21 mouse cellular contexts compared by ENCODE assay signal in genomic region chr7:124914972-124915371, GRCm38 (mm10).
A peak's percentile ranks its signal among the peaks of the same experiment; 100 is the strongest.
DNase-seq lines count a peak whose midpoint lies in the region; ATAC-seq and TF ChIP-seq lines count a peak whose summit lies in the region.
"Had no signal": no experiment of that assay in that cellular context is flagged by ENCODE, and none has a peak within 500 bp of the region (broad histone marks: within the 10 kb centered on the region; RNA-seq: fewer than 3 reads in every experiment).

No protein-coding gene starts in this region.

- no peak overlapping the region for H3K9ac ChIP-seq in neural tube, embryonic 15.5 days (replicated peaks)
- no peak overlapping the region for H3K9ac ChIP-seq in neural tube, embryonic 13.5 days
- no peak overlapping the region for H3K9ac ChIP-seq in forebrain, postnatal 0 days
- H3K9ac ChIP-seq: forebrain, embryonic 13.5 days; heart, embryonic 13.5 days; hindbrain, embryonic 15.5 days had no signal

- no peaks in the 10 kb centered on the region for H3K36me3 ChIP-seq in neural tube, embryonic 15.5 days
- H3K36me3 ChIP-seq in neural tube, embryonic 13.5 days, result no peaks in the 10 kb centered on the region
- H3K36me3 ChIP-seq in forebrain, postnatal 0 days (ENCODE audit: insufficient read depth), result no peaks in the 10 kb centered on the region
- H3K36me3 ChIP-seq: embryonic facial prominence, embryonic 10.5 days; heart, embryonic 13.5 days; hindbrain, embryonic 15.5 days had no signal

- DNase-seq in neural tube, embryonic 10.5 days (ENCODE audit: extremely low spot score, low spot score), result peak; percentile 15
- peak; percentile 39 for DNase-seq in forelimb bud, embryonic 11.5 days (ENCODE audit: low read depth, low spot score)
- no peak for DNase-seq in forebrain, postnatal 0 days
- no peak for DNase-seq in lung, postnatal 10 days
- DNase-seq in cerebellum, postnatal 14 days, result no peak
- DNase-seq: adrenal gland, adult 2 months; adrenal gland, postnatal 25 days; cerebellum, adult 11 months; cerebellum, adult 9-10 months; cerebellum, postnatal 36 days; gastrocnemius, postnatal 10 days; heart, postnatal 36 days had no signal

- peaks cover 5% of the 10 kb centered on the region; the same call in 1 of the 2 replicates for H3K4me1 ChIP-seq in neural tube, embryonic 15.5 days
- H3K4me1 ChIP-seq in neural tube, embryonic 13.5 days (replicated peaks), result peaks cover 15% of the 10 kb centered on the region
- H3K4me1 ChIP-seq in forebrain, postnatal 0 days (ENCODE audit: insufficient read depth), result no peaks in the 10 kb centered on the region
- H3K4me1 ChIP-seq: embryonic facial prominence, embryonic 10.5 days; heart, embryonic 13.5 days; hindbrain, embryonic 15.5 days had no signal

- 0 out of 2 replicates have a peak, but pooled peaks cover 3% of the 10 kb centered on the region for H3K27me3 ChIP-seq in neural tube, embryonic 15.5 days (replicated peaks)
- no peaks in the 10 kb centered on the region for H3K27me3 ChIP-seq in neural tube, embryonic 13.5 days
- H3K27me3 ChIP-seq in forebrain, postnatal 0 days (ENCODE audit: insufficient read depth, low read length), result no peaks in the 10 kb centered on the region
- H3K27me3 ChIP-seq: forebrain, embryonic 13.5 days; heart, embryonic 13.5 days; hindbrain, embryonic 15.5 days; Patski had no signal

- no peak for TF ChIP-seq CTCF in forebrain, postnatal 0 days (IDR thresholded peaks at IDR 0.05; ENCODE audit: low read depth)

- H3K4me2 ChIP-seq in neural tube, embryonic 15.5 days, result no peak overlapping the region
- no peak overlapping the region for H3K4me2 ChIP-seq in neural tube, embryonic 13.5 days
- H3K4me2 ChIP-seq in forebrain, postnatal 0 days (ENCODE audit: low read depth), result no peak overlapping the region
- H3K4me2 ChIP-seq: forebrain, embryonic 13.5 days; heart, embryonic 13.5 days; hindbrain, embryonic 15.5 days had no signal

- H3K9me3 ChIP-seq in neural tube, embryonic 15.5 days (replicated peaks), result no peaks in the 10 kb centered on the region
- no peaks in the 10 kb centered on the region for H3K9me3 ChIP-seq in neural tube, embryonic 13.5 days
- H3K9me3 ChIP-seq in forebrain, postnatal 0 days (ENCODE audit: low read length), result no peaks in the 10 kb centered on the region
- H3K9me3 ChIP-seq: embryonic facial prominence, embryonic 10.5 days; forebrain, embryonic 13.5 days; hindbrain, embryonic 15.5 days had no signal

- no peak overlapping the region for H3K27ac ChIP-seq in neural tube, embryonic 15.5 days (replicated peaks)
- 0 out of 2 replicates have a peak overlapping the region, but pooled peaks have one; percentile 6 for H3K27ac ChIP-seq in neural tube, embryonic 13.5 days (replicated peaks)
- no peak overlapping the region for H3K27ac ChIP-seq in forebrain, postnatal 0 days (ENCODE audit: low read depth, low read length)
- H3K27ac ChIP-seq: embryonic facial prominence, embryonic 10.5 days; forebrain, embryonic 13.5 days; heart, embryonic 13.5 days; hindbrain, embryonic 15.5 days had no signal

- WGBS in neural tube, embryonic 15.5 days, result 56% methylated on average over 6 of the region's 6 CpGs
- 51% methylated on average over 6 of the region's 6 CpGs for WGBS in neural tube, embryonic 13.5 days
- 71% methylated on average over 6 of the region's 6 CpGs for WGBS in forebrain, postnatal 0 days

- H3K4me3 ChIP-seq in neural tube, embryonic 15.5 days (replicated peaks), result no peak overlapping the region
- H3K4me3 ChIP-seq in neural tube, embryonic 13.5 days, result no peak overlapping the region
- no peak overlapping the region for H3K4me3 ChIP-seq in forebrain, postnatal 0 days (ENCODE audit: low read depth, low read length)
- H3K4me3 ChIP-seq: embryonic facial prominence, embryonic 10.5 days; forebrain, embryonic 13.5 days; heart, embryonic 13.5 days; hindbrain, embryonic 15.5 days had no signal

- ATAC-seq in neural tube, embryonic 15.5 days (ENCODE audit: low FRiP score), result no peak; the same call in 1 of the 2 replicates
- peak; percentile 61; the same call in 1 of the 2 replicates for ATAC-seq in neural tube, embryonic 13.5 days (ENCODE audit: low read depth)
- ATAC-seq in forebrain, postnatal 0 days, result no peak
- ATAC-seq: activated CD4-positive, CD25-positive, alpha-beta regulatory T cell, adult 4 months; forebrain, embryonic 13.5 days; intestine, embryonic 16.5 days; Patski had no signal

Comparison
In these comparisons a context has a peak if more than half of its experiments do, and no peak if none do; other contexts are left out.
1. DNase-seq: peak in neural tube, embryonic 10.5 days (single experiment) and forelimb bud, embryonic 11.5 days (single experiment); none in forebrain, postnatal 0 days (single experiment), lung, postnatal 10 days (single experiment) and cerebellum, postnatal 14 days (0 of 2).